Mouse (Mus musculus) brain, embryonic 14.5 days (tissue): Measurements from ENCODE around the gene Gart. TPM values are rescaled to one million over a fixed set of nuclear protein-coding genes. Genes with fewer than 3 reads are reported as not detected.

Experiments
- DNase-seq: peaks from one replicate; pipeline ENCODE4 v3.0.0-alpha.2; 2011; ENCODE audit warnings: low read depth
- CTCF ChIP-seq: fragments of 200-500 bp; IDR thresholded peaks from 2 replicates; pipeline ENCODE4 v1.5.1; 2012; ENCODE audit warnings: inconsistent platforms, mild to moderate bottlenecking, moderate library complexity, borderline replicate concordance; ENCODE audit not compliant: insufficient read depth, insufficient read length; ENCODE audit errors: extremely low read depth
- POLR2A ChIP-seq: fragments of 200-500 bp; IDR thresholded peaks from 2 replicates; pipeline ENCODE4 v1.6.1; 2012; ENCODE audit warnings: mild to moderate bottlenecking, inconsistent platforms, borderline replicate concordance; ENCODE audit not compliant: poor library complexity, insufficient read depth, insufficient read length, severe bottlenecking; ENCODE audit errors: extremely low read depth
- polyA plus RNA-seq: library from polyadenylated mRNA; depleted of rRNA; stranded (reverse); fragments of >200 nt; gene quantifications from 2 replicates; pipeline ENCODE4 v1.2.3, GENCODE M21; 2012; rRNA removed

Gart gene
- polyA plus RNA-seq, 1 experiment = 46.1 TPM

- DNase-seq = peak; percentile 95
- no peak for TF ChIP-seq POLR2A
Measured at GRCm38 (mm10) chr16:91578980-91579720, 67.6 kb downstream of the Gart start.

DNA sequence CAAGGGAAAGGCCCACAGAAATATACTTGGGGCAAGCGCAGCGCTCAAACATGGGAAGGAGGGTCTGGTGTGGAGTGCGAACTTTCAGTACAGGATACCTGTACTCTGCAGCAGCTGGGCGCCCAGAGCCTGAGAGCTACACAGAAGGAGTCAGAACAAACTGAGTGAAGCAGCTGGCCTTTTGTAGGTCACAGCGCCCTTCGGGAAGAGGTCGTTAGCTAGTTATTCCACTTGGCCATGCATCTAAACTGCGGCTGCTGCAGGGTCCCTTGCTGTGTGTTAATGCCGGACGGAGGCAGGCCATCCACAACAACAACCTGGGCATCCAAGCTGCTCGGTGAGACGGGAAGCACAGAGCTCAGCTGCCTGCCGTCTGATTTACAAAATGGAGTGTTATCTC, 71.6 kb downstream of the Gart start:
- TF ChIP-seq POLR2A (no peak), CTCF (no peak)
- peak; percentile 32 for DNase-seq

Other genes starting within 250 kb of the Gart start
- 6.1 and 7.0 TPM in 2 replicates for gene Il10rb, start 240.8 kb downstream of the Gart start, polyA plus RNA-seq
- 43.7 and 54.3 TPM in 2 replicates for gene Ifnar1, start 161.7 kb downstream of the Gart start, polyA plus RNA-seq
- gene Ifngr2, start 99.9 kb downstream of the Gart start, polyA plus RNA-seq = 34.8 and 43.1 TPM in 2 replicates
- gene Tmem50b, start 49.2 kb downstream of the Gart start, polyA plus RNA-seq = 52.3 and 55.4 TPM in 2 replicates
- gene Dnajc28, start 27.9 kb downstream of the Gart start, polyA plus RNA-seq = 3.6 and 3.9 TPM in 2 replicates
- gene Son, start 554 bp upstream of the Gart start, polyA plus RNA-seq = 331 and 353 TPM in 2 replicates
- gene Donson, start 41.8 kb upstream of the Gart start, polyA plus RNA-seq = 36.4 and 45.3 TPM in 2 replicates
- gene Cryzl1, start 82.0 kb upstream of the Gart start, polyA plus RNA-seq = 72.1 and 92.2 TPM in 2 replicates
- gene Itsn1, start 82.3 kb upstream of the Gart start, polyA plus RNA-seq = 62.2 and 82.6 TPM in 2 replicates